Mouse (Mus musculus) forebrain, postnatal 0 days (tissue): ENCODE measurements around the gene Rbm25. TPM values are rescaled to one million over a fixed set of nuclear protein-coding genes. Genes with fewer than 3 reads are reported as not detected.

Source experiments
- ATAC-seq: fragments of 200-750 bp; cut with Nextera tagmentation; 2 replicates; pipeline ENCODE4 v1.8.0; 2017; ENCODE audit warnings: mild to moderate bottlenecking, moderate library complexity
- DNase-seq: peaks from one replicate; pipeline ENCODE4 v3.0.0-alpha.2; 2015
- H3K27ac ChIP-seq: fragments of 300-500 bp; sonication (generic); 2 replicates; pipeline ENCODE4 v1.5.1; 2014; ENCODE audit warnings: low read depth, mild to moderate bottlenecking, antibody characterized with exemption, low read length, moderate library complexity, mixed read lengths
- H3K27me3 ChIP-seq: fragments of 300-500 bp; sonication (generic); 2 replicates; pipeline ENCODE4 v1.6.1; 2014; ENCODE audit warnings: mild to moderate bottlenecking, low read length, mixed read lengths; ENCODE audit not compliant: insufficient read depth
- H3K36me3 ChIP-seq: fragments of 300-500 bp; sonication (generic); 2 replicates; pipeline ENCODE4 v1.6.1; 2014; ENCODE audit warnings: mild to moderate bottlenecking, moderate library complexity; ENCODE audit not compliant: insufficient read depth
- H3K4me1 ChIP-seq: fragments of 300-500 bp; sonication (generic); 2 replicates; pipeline ENCODE4 v1.6.1; 2014; ENCODE audit warnings: antibody characterized with exemption; ENCODE audit not compliant: insufficient read depth
- H3K4me2 ChIP-seq: fragments of 300-500 bp; sonication (generic); 2 replicates; pipeline ENCODE4 v1.6.1; 2014; ENCODE audit warnings: low read depth, mild to moderate bottlenecking, moderate library complexity
- H3K4me3 ChIP-seq: fragments of 300-500 bp; sonication (generic); 2 replicates; pipeline ENCODE4 v1.5.1; 2014; ENCODE audit warnings: low read depth, low read length, mixed read lengths
- H3K9ac ChIP-seq: fragments of 300-500 bp; sonication (generic); 2 replicates; pipeline ENCODE4 v1.6.1; 2014; ENCODE audit warnings: mild to moderate bottlenecking
- H3K9me3 ChIP-seq: fragments of 300-500 bp; sonication (generic); 2 replicates; pipeline ENCODE4 v1.6.1; 2016; ENCODE audit warnings: low read length
- CTCF ChIP-seq: sonication (generic); IDR thresholded peaks from 2 replicates; pipeline ENCODE4 v1.5.1; 2016; ENCODE audit warnings: antibody characterized with exemption, control low read depth, low read depth
- WGBS: fragments of 180-500 bp; shearing (Covaris S2); extraction: QIAGEN DNeasy Blood & Tissue Kit; methylation state at CpG from one replicate; pipeline ENCODE4 v1.1.7; 2014; 5-methylcytosine and 5-hydroxymethylcytosine counted together
- polyA plus RNA-seq: library from polyadenylated mRNA; unstranded; fragments of >200 nt; fragmentation: Nextera tagmentation; extraction: Ambion mirVana; gene quantifications from 2 replicates; pipeline ENCODE4 v1.2.1, GENCODE M21; 2015
- total RNA-seq: library from RNA; depleted of rRNA; stranded (reverse); fragments of >200 nt; gene quantifications from 2 replicates; pipeline ENCODE4 v1.2.3, GENCODE M21; 2014

The Rbm25 gene
- total and polyA plus RNA-seq, 2 experiments from 2014 or later = 116 to 227 TPM

GRCm38 (mm10) chr12:83694011-83694410 lies 63.0 kb downstream of the Rbm25 start:
- H3K36me3 ChIP-seq = 0 out of 2 replicates have a peak, but pooled peaks cover 4% of the 10 kb centered on the region
- peaks cover 7% of the 10 kb centered on the region for H3K4me1 ChIP-seq
- no peak for ATAC-seq
- no peak overlapping the region for H3K4me3 ChIP-seq
- H3K27me3 ChIP-seq = no peaks in the 10 kb centered on the region
- DNase-seq = no peak
- no peak overlapping the region for H3K9ac ChIP-seq
- WGBS = 94% methylated on average over 5 of the region's 5 CpGs
- no peak for TF ChIP-seq CTCF
- no peaks in the 10 kb centered on the region for H3K9me3 ChIP-seq
- no peak overlapping the region for H3K4me2 ChIP-seq
- no peak overlapping the region for H3K27ac ChIP-seq

GRCm38 (mm10) chr12:83694669-83695068 lies 63.6 kb downstream of the Rbm25 start:
- no peak overlapping the region for H3K4me3 ChIP-seq
- no peak overlapping the region for H3K4me2 ChIP-seq
- no peaks in the 10 kb centered on the region for H3K9me3 ChIP-seq
- H3K9ac ChIP-seq = no peak overlapping the region
- ATAC-seq (no peak), DNase-seq (no peak)
- H3K27me3 ChIP-seq = no peaks in the 10 kb centered on the region
- no peak overlapping the region for H3K27ac ChIP-seq
- peaks cover under 1% of the 10 kb centered on the region for H3K4me1 ChIP-seq
- no peak for TF ChIP-seq CTCF
- H3K36me3 ChIP-seq = peaks cover 6% of the 10 kb centered on the region; the same call in 1 of the 2 replicates
- WGBS = 92% methylated on average over 3 of the region's 3 CpGs

- H3K9me3 ChIP-seq = no peaks in the 10 kb centered on the region
- 93% methylated on average over 4 of the region's 4 CpGs for WGBS
- DNase-seq = no peak
- no peak for TF ChIP-seq CTCF
- H3K9ac ChIP-seq = no peak overlapping the region
- H3K27me3 ChIP-seq = no peaks in the 10 kb centered on the region
- peaks cover 23% of the 10 kb centered on the region for H3K36me3 ChIP-seq
- no peak overlapping the region for H3K27ac ChIP-seq
- H3K4me2 ChIP-seq = no peak overlapping the region
- ATAC-seq = no peak
- no peaks in the 10 kb centered on the region for H3K4me1 ChIP-seq
- no peak overlapping the region for H3K4me3 ChIP-seq
Observed at GRCm38 (mm10) chr12:83698637-83699036, 67.6 kb downstream of the Rbm25 start.

- Histone ChIP-seq H3K27me3 (no peaks in the 10 kb centered on the region), H3K4me2 (no peak overlapping the region), H3K4me3 (no peak overlapping the region), H3K9ac (no peak overlapping the region), H3K9me3 (no peaks in the 10 kb centered on the region), H3K36me3 (peaks cover 23% of the 10 kb centered on the region), H3K27ac (no peak overlapping the region), H3K4me1 (no peaks in the 10 kb centered on the region)
- ATAC-seq = no peak
- DNase-seq = no peak
- TF ChIP-seq CTCF = no peak
- 90% methylated on average over 7 of the region's 7 CpGs for WGBS
Observed at GRCm38 (mm10) chr12:83701608-83702007, 70.6 kb downstream of the Rbm25 start.

- ATAC-seq (no peak), DNase-seq (no peak)
Observed at GRCm38 (mm10) chr12:83702796-83703195, 71.8 kb downstream of the Rbm25 start.

GRCm38 (mm10) chr12:83706951-83707350 lies 75.9 kb downstream of the Rbm25 start:
- ATAC-seq (no peak), DNase-seq (no peak)
- Histone ChIP-seq H3K27me3 (no peaks in the 10 kb centered on the region), H3K4me2 (no peak overlapping the region), H3K4me3 (no peak overlapping the region), H3K9ac (no peak overlapping the region), H3K4me1 (no peaks in the 10 kb centered on the region), H3K9me3 (no peaks in the 10 kb centered on the region), H3K36me3 (peaks cover 10% of the 10 kb centered on the region; the same call in 1 of the 2 replicates), H3K27ac (no peak overlapping the region)
- TF ChIP-seq CTCF = no peak
- 93% methylated on average over 4 of the region's 4 CpGs for WGBS

More at GRCm38 (mm10) chr12:83702796-83703195, 71.8 kb downstream of the Rbm25 start:
- Histone ChIP-seq H3K9me3 (no peaks in the 10 kb centered on the region), H3K27ac (no peak overlapping the region), H3K4me2 (no peak overlapping the region), H3K9ac (no peak overlapping the region), H3K36me3 (peaks cover 23% of the 10 kb centered on the region), H3K4me3 (no peak overlapping the region), H3K4me1 (no peaks in the 10 kb centered on the region), H3K27me3 (no peaks in the 10 kb centered on the region)
- no peak for TF ChIP-seq CTCF
- WGBS = 33% methylated on average over 4 of the region's 4 CpGs

- Histone ChIP-seq H3K9ac (no peak overlapping the region), H3K4me3 (no peak overlapping the region), H3K27me3 (no peaks in the 10 kb centered on the region), H3K27ac (no peak overlapping the region), H3K9me3 (no peaks in the 10 kb centered on the region), H3K4me2 (no peak overlapping the region), H3K4me1 (no peaks in the 10 kb centered on the region), H3K36me3 (peaks cover 24% of the 10 kb centered on the region)
- DNase-seq (no peak), ATAC-seq (no peak)
- WGBS = 90% methylated on average over 7 of the region's 7 CpGs
- TF ChIP-seq CTCF = no peak
Observed at GRCm38 (mm10) chr12:83708160-83709092, 77.4 kb downstream of the Rbm25 start.
